Mouse (Mus musculus): ENCODE data around the gene A730015C16Rik. TPM values are rescaled to one million over a fixed set of nuclear protein-coding genes. Genes with fewer than 3 reads are reported as not detected.

Gene A730015C16Rik
- polyA plus RNA-seq (2014; fragmentation: Illumina TruSeq; extraction: RNeasy Lipid Tissue Mini Kit (QIAGEN cat#74804); ENCODE audit: low read depth, low replicate concordance): not detected

DNA sequence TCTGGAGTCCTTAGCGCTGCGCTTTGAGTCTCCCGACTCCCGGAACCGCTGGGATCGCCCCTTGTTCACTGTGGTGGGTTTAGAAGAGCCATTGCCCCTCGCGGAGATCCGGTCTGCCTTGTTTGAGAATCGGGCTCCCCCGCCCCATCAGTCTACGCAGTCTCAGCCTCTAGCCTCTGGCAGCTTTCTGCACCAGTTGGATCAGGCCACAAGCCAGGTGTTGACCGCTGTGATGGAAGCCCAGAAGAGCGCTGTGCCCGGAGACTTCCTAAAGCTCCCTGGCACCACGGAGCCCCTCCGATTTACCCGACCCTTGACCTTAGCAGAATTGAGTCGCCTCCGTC lies at the start of gene A730015C16Rik:
A730015C16Rik (minus strand) TSS at position 115 of the 344 bp plus-strand sequence.

GRCm38 (mm10) chr4:108878963-108879822 lies 30.8 kb upstream of the A730015C16Rik start, which contains the start of gene Rab3b:
Rab3b (plus strand) TSS chr4:108879063.

DNA sequence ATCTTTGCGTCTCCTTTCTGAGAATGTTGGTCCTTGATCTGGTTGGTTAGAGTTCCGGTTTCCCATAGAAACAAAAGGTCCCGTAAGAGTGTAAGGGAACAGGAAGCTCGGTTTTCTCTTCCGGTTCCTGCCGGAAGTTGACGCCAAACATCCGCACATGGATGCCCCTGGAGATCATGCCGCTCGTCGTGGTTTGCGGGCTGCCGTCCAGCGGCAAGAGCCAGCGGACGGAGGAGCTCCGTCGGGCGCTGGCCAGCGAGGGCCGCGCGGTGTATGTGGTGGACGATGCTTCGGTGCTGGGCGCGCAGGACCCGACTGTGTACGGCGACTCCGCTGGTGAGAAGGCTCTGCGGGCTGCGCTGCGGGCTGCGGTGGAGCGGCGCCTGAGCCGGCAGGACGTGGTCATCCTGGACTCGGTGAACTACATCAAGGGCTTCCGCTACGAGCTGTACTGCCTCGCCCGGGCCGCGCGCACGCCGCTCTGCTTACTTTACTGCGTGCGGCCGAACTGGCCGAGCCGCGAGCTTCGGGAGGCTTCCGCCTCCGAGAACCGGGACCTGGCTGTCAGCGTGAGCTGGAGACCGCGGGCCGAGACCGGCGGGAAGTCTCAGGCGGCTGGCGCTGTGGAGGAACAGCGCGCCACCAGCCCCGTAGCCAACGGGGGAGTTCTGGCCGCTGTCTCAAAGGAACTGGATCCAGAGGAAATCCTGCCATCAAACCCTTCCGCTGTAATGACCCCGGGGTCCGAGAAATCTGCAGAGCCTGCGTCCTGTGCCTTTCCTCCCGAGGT lies 509 bp downstream of the A730015C16Rik start, which contains the start of gene Kti12:
Kti12 (plus strand) TSS at position 71 of the 790 bp plus-strand sequence.

DNA sequence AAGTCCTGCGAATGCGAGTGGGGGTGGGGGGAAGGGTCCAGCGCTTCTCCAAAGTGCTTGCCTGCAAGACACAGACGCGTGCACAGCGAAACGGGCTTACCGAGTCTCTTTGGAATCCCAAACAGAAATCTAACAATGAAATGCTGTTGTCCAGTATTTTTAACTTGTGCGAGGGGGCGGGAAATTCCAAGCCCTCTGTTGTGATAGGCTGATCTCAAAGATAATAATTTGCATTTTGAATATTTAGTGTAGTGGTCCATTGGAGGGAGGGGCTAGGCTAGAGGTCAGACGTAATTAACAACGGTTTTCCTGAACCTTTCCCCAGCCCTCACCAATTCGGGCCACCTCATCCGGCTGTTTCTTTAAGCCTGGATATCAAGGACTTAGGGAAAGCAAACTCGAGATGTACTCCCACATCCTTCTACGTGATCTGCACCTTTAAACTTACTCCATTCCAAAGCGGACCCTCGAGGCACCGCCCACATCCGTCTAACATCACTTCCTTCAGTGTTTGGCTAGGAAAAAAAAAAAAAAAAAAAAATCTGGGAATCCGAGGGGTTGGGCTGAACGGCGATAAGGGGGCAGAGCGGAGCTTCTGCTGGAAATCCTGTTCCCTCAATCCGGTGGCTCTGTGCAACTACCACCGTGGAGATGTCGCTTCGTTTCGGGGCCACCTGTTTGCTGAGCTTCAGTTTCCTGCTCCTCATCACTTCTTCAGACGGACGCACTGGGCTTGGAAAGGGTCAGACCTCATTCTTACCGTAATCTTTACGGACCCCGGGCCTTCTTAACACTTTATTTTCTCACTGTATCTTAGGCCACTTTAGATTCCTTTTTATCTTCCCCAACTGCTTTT lies 14.1 kb downstream of the A730015C16Rik start, which contains the start of gene Txndc12:
Txndc12 (plus strand) TSS at position 487 of the 856 bp plus-strand sequence.

GRCm38 (mm10) chr4:108832916-108833827 lies 15.2 kb downstream of the A730015C16Rik start, which contains the start of gene Btf3l4:
Btf3l4 (minus strand) TSS chr4:108833614.

Other genes starting within 250 kb of the A730015C16Rik start
- 15.8 TPM for gene Cc2d1b, start 228.7 kb downstream of the A730015C16Rik start, polyA plus RNA-seq (2014; fragmentation: Illumina TruSeq; extraction: RNeasy Lipid Tissue Mini Kit (QIAGEN cat#74804); ENCODE audit: low read depth, low replicate concordance)
- not detected for gene 3110021N24Rik, start 129.0 kb downstream of the A730015C16Rik start, polyA plus RNA-seq (2014; fragmentation: Illumina TruSeq; extraction: RNeasy Lipid Tissue Mini Kit (QIAGEN cat#74804); ENCODE audit: low read depth, low replicate concordance)
- gene Zfyve9, start 67.8 kb downstream of the A730015C16Rik start, polyA plus RNA-seq (2014; fragmentation: Illumina TruSeq; extraction: RNeasy Lipid Tissue Mini Kit (QIAGEN cat#74804); ENCODE audit: low read depth, low replicate concordance): 21.5 TPM
- 92.1 TPM for gene Btf3l4, start 15.0 kb downstream of the A730015C16Rik start, polyA plus RNA-seq (2014; fragmentation: Illumina TruSeq; extraction: RNeasy Lipid Tissue Mini Kit (QIAGEN cat#74804); ENCODE audit: low read depth, low replicate concordance)
- gene Txndc12, start 14.0 kb downstream of the A730015C16Rik start, polyA plus RNA-seq (2014; fragmentation: Illumina TruSeq; extraction: RNeasy Lipid Tissue Mini Kit (QIAGEN cat#74804); ENCODE audit: low read depth, low replicate concordance): 35.1 TPM
- gene Kti12, start 834 bp downstream of the A730015C16Rik start, polyA plus RNA-seq (2014; fragmentation: Illumina TruSeq; extraction: RNeasy Lipid Tissue Mini Kit (QIAGEN cat#74804); ENCODE audit: low read depth, low replicate concordance): 23.3 TPM
- gene Rab3b, start 30.4 kb upstream of the A730015C16Rik start, polyA plus RNA-seq (2014; fragmentation: Illumina TruSeq; extraction: RNeasy Lipid Tissue Mini Kit (QIAGEN cat#74804); ENCODE audit: low read depth, low replicate concordance): 6.7 TPM
- 142 TPM for gene Nrd1, start 152.0 kb upstream of the A730015C16Rik start, polyA plus RNA-seq (2014; fragmentation: Illumina TruSeq; extraction: RNeasy Lipid Tissue Mini Kit (QIAGEN cat#74804); ENCODE audit: low read depth, low replicate concordance)